Mouse (Mus musculus): ENCODE results near the gene Cd68. TPM values are rescaled to one million over a fixed set of nuclear protein-coding genes. Genes with fewer than 3 reads are reported as not detected.

Gene Cd68
- total and polyA plus RNA-seq, 3 experiments, result 82.2 to 343 (median 122) TPM

DNA sequence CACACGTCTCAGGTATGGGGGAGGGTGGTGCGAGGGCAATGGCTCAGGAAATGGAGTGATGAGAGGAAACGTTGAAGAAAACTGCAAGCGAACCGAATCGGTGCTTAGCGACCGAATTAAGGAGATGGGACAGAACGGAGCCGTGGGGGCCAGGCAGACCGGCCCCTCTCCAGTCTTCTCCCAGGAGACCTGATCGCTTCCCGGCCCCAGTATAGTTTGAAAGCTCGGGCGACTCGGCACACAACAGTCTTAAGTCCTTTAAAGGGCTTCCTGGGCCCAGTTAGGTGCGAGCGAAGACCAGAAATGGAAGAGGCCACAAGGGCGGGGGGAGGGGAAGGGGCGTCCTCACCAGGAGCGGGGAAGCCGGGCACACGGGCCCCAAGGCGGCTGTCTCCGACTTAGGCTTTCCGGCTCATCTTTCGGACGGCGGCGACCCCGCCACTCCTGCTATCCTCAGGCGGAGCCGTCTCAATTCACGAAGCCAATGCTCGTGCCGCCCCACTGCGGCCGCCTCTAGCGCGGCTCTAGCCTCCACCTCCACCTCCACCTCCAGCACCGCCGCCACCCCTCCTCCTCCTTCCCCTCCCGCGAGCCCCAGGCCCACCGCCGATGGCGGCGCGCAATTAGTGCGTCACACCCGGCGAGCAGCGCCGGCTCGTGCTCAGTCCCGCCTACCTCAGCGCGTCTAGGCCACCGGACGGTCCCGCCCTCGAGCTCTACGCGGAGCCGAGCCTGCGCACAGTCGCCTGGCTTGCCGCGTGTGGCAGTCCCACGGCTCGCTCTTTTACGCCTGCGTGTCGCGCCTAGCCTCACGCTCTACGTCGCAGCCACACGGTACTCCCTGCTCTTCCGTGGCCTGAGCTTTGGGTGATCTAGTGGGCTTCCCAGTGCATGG, 15.6 kb upstream of the Cd68 start, which contains the start of gene Senp3 (continued):
- TF ChIP-seq ETS1 (conservative IDR thresholded peaks at IDR 0.05; ENCODE audit: low read depth, low read length), result peak; percentile 48

DNA sequence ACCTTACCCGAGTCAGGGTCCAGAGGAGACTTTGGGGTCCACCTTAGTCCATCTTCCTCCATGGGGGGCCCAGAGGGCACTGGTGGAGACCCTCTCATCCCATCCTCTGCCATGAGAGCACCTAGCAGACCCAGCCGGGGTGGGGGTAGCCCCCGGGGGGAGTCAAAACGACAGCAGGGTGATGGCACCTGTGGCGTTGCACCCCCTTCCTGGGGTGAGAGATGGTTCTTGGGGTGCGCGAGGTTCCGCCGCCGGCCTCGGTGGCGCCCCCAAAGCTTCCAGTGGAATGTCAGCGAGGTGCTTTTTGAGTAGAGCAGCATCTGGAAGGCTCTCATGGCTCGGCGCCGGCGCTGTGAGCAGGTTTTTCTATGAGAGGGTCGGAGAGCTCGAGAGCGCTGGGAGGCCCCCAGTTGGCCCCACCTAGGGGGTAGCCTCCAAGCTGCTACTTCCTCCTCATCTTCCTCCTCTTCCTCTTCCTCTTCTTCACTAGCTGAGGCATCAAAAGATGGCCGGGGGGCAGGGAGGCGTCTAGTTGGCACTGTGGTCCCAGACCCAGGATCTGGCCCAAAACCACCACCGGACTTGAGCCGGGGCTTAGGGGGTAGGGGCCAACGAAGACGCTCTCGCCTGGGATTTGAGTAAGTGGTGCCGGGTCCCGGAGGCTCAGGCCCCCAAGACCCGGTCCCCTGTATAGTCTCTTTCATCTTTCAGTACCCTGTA, 14.3 kb upstream of the Cd68 start:
- dilution Hi-C loops (cut with MboI; ENCODE audit: extremely low pct_ligation_motif_present, extremely low pct_unique_long_range_greater_than_20kb, low sequenced_read_pairs) (no loop called here), in situ Hi-C loops (cut with MboI; ENCODE audit: low pct_ligation_motif_present, low pct_unique_long_range_greater_than_20kb, low sequenced_read_pairs) (loop anchor here (5.0 to 10.0 kb wide), 2 partner anchors 65 to 197 kb away; partner anchors contain the start of gene Tmem95)
- TF ChIP-seq E2F4 (IDR thresholded peaks at IDR 0.05; ENCODE audit: insufficient replicate concordance, low read depth, low read length) (no peak), MEF2A (IDR thresholded peaks at IDR 0.05; ENCODE audit: borderline replicate concordance, low read depth, low read length) (no peak), POLR2A (IDR thresholded peaks at IDR 0.05; ENCODE audit: low read depth, low read length) (0 out of 2 replicates have a peak, but pooled peaks have one; percentile 22), MYC (IDR thresholded peaks at IDR 0.05; ENCODE audit: low read depth, low read length) (no peak), JUND (conservative IDR thresholded peaks at IDR 0.05; ENCODE audit: low read depth, low read length) (no peak), HCFC1 (IDR thresholded peaks at IDR 0.05; ENCODE audit: low read depth, low read length) (no peak)
- H3K4me3 ChIP-seq (replicated peaks in 1 of 3; ENCODE audit: low read depth in 2 of 3, low read length in 2 of 3, poor library complexity in 1 of 3), result peak overlapping the region; percentile 75 to 96 (median 85)
- H3K27ac ChIP-seq (ENCODE audit: insufficient read depth, low read depth), result no peak overlapping the region
- no peak for DNase-seq (ENCODE audit: extremely low read depth)
- no peaks in the 10 kb centered on the region for H3K9me3 ChIP-seq (replicated peaks; ENCODE audit: low read length)
- H3K4me1 ChIP-seq (ENCODE audit: control insufficient read depth in 1 of 2, insufficient read depth in 2 of 2), result peaks cover 0 to 58% of the 10 kb centered on the region in 2 experiments; a peak in 2 of 4 replicates
- H3K27me3 ChIP-seq (replicated peaks), result no peaks in the 10 kb centered on the region
- peaks cover 38 to 47% of the 10 kb centered on the region in 2 experiments for H3K36me3 ChIP-seq (replicated peaks in 1 of 2; ENCODE audit: control insufficient read depth in 1 of 2, insufficient read depth in 1 of 2, low read length in 1 of 2)
- peaks cover 42% of the 10 kb centered on the region for H3K79me2 ChIP-seq (replicated peaks; ENCODE audit: control insufficient read depth, extremely low read depth, insufficient read depth, poor library complexity, severe bottlenecking)
- H3K4me2 ChIP-seq (ENCODE audit: insufficient read depth, low read depth, poor library complexity, severe bottlenecking), result peak overlapping the region; percentile 100
- H3K9ac ChIP-seq (ENCODE audit: insufficient read depth, low read depth), result peak overlapping the region; percentile 79

- no peak for TF ChIP-seq JUN (IDR thresholded peaks at IDR 0.05; ENCODE audit: insufficient read depth, low read depth, low read length)
- no peak for TF ChIP-seq MAX (IDR thresholded peaks at IDR 0.05; ENCODE audit: low read length)
- TF ChIP-seq NELFE (IDR thresholded peaks at IDR 0.05; ENCODE audit: low read depth, low read length), result no peak
- no peak for TF ChIP-seq ZC3H11A (IDR thresholded peaks at IDR 0.05; ENCODE audit: low read depth, low read length)
- no peak for TF ChIP-seq ELF1 (IDR thresholded peaks at IDR 0.05; ENCODE audit: low read depth, low read length)
- TF ChIP-seq MAZ (IDR thresholded peaks at IDR 0.05; ENCODE audit: low read depth, low read length), result no peak
- no peak; the same call in 1 of the 2 replicates for TF ChIP-seq ZNF384 (IDR thresholded peaks at IDR 0.05; ENCODE audit: low read depth, low read length)
- no peak for TF ChIP-seq CTCF (conservative IDR thresholded peaks at IDR 0.05 in 1 of 2, IDR thresholded peaks at IDR 0.05 in 1 of 2; ENCODE audit: low read depth in 2 of 2, low read length in 2 of 2)
- no peak for TF ChIP-seq USF2 (conservative IDR thresholded peaks at IDR 0.05; ENCODE audit: low read depth, low read length)
- TF ChIP-seq NRF1 (IDR thresholded peaks at IDR 0.05; ENCODE audit: low read depth, low read length), result no peak
- no peak for TF ChIP-seq JUND (conservative IDR thresholded peaks at IDR 0.05; ENCODE audit: low read depth, low read length)
- no peak for TF ChIP-seq MXI1 (IDR thresholded peaks at IDR 0.05; ENCODE audit: low read depth, low read length)
- TF ChIP-seq KAT2A (IDR thresholded peaks at IDR 0.05; ENCODE audit: insufficient replicate concordance, low read length), result no peak
- no peak for TF ChIP-seq MEF2A (IDR thresholded peaks at IDR 0.05; ENCODE audit: borderline replicate concordance, low read depth, low read length)
- TF ChIP-seq MYC (IDR thresholded peaks at IDR 0.05; ENCODE audit: low read depth, low read length), result no peak
- no peak for TF ChIP-seq POLR2A (IDR thresholded peaks at IDR 0.05; ENCODE audit: low read depth, low read length)
- TF ChIP-seq TCF12 (IDR thresholded peaks at IDR 0.05; ENCODE audit: low read depth, low read length), result no peak
- H3K9ac ChIP-seq (ENCODE audit: insufficient read depth, low read depth), result no peak overlapping the region
- H3K36me3 ChIP-seq (replicated peaks in 1 of 2; ENCODE audit: control insufficient read depth in 1 of 2, insufficient read depth in 1 of 2, low read length in 1 of 2), result peaks cover 47 to 59% of the 10 kb centered on the region in 2 experiments
- H3K4me3 ChIP-seq (replicated peaks in 1 of 3; ENCODE audit: low read depth in 2 of 3, low read length in 2 of 3, poor library complexity in 1 of 3), result no peak overlapping the region
- H3K4me2 ChIP-seq (ENCODE audit: insufficient read depth, low read depth, poor library complexity, severe bottlenecking), result no peak overlapping the region; the same call in 1 of the 2 replicates
- H3K4me1 ChIP-seq (ENCODE audit: control insufficient read depth in 1 of 2, insufficient read depth in 2 of 2), result peaks cover 0 to 55% of the 10 kb centered on the region in 2 experiments; a peak in 2 of 4 replicates
- peaks cover 43% of the 10 kb centered on the region for H3K79me2 ChIP-seq (replicated peaks; ENCODE audit: control insufficient read depth, extremely low read depth, insufficient read depth, poor library complexity, severe bottlenecking)
- in situ Hi-C loops (cut with MboI; ENCODE audit: low pct_ligation_motif_present, low pct_unique_long_range_greater_than_20kb, low sequenced_read_pairs), result no loop called here
- H3K9me3 ChIP-seq (replicated peaks; ENCODE audit: low read length), result no peaks in the 10 kb centered on the region
- dilution Hi-C loops (cut with MboI; ENCODE audit: extremely low pct_ligation_motif_present, extremely low pct_unique_long_range_greater_than_20kb, low sequenced_read_pairs), result no loop called here
- no peak for DNase-seq (ENCODE audit: extremely low read depth)
- H3K27ac ChIP-seq (ENCODE audit: insufficient read depth, low read depth), result no peak overlapping the region
- no peaks in the 10 kb centered on the region for H3K27me3 ChIP-seq (replicated peaks)
These were observed 13.2 kb upstream of the Cd68 start for GRCm38 (mm10) chr11:69679144-69679543.

Measured in CH12.LX (cell line).